Mouse (Mus musculus) heart, embryonic 15.5 days (tissue): ENCODE results near the gene Ctps2. TPM values are rescaled to one million over a fixed set of nuclear protein-coding genes. Genes with fewer than 3 reads are reported as not detected.

Source experiments
- ATAC-seq: fragments of 200-750 bp; cut with Nextera tagmentation; replicated peaks from 2 replicates; pipeline ENCODE4 v1.8.0; 2017; ENCODE audit warnings: low read depth, moderate TSS enrichment; ENCODE audit not compliant: insufficient number of reproducible peaks, insufficient read depth, low FRiP score
- H3K27ac ChIP-seq: fragments of 300-500 bp; sonication (generic); 2 replicates; pipeline ENCODE4 v1.5.1; 2015; ENCODE audit warnings: mild to moderate bottlenecking, inconsistent platforms
- H3K27me3 ChIP-seq: fragments of 300-500 bp; sonication (generic); 2 replicates; pipeline ENCODE4 v1.6.1; 2015; ENCODE audit warnings: inconsistent platforms
- H3K36me3 ChIP-seq: fragments of 300-500 bp; sonication (generic); 2 replicates; pipeline ENCODE4 v1.6.1; 2015; ENCODE audit warnings: mild to moderate bottlenecking, inconsistent platforms
- H3K4me1 ChIP-seq: fragments of 300-500 bp; sonication (generic); replicated peaks from 2 replicates; pipeline ENCODE4 v1.6.1; 2015; ENCODE audit warnings: inconsistent platforms
- H3K4me2 ChIP-seq: fragments of 300-500 bp; sonication (generic); 2 replicates; pipeline ENCODE4 v1.6.1; 2015; ENCODE audit warnings: inconsistent platforms, mild to moderate bottlenecking, moderate library complexity
- H3K4me3 ChIP-seq: fragments of 300-500 bp; sonication (generic); 2 replicates; pipeline ENCODE4 v1.5.1; 2015; ENCODE audit warnings: mild to moderate bottlenecking, inconsistent platforms
- H3K9ac ChIP-seq: fragments of 300-500 bp; sonication (generic); 2 replicates; pipeline ENCODE4 v1.6.1; 2015; ENCODE audit warnings: mild to moderate bottlenecking, inconsistent platforms
- H3K9me3 ChIP-seq: fragments of 300-500 bp; sonication (generic); replicated peaks from 2 replicates; pipeline ENCODE4 v1.6.1; 2016; ENCODE audit warnings: inconsistent platforms
- WGBS: fragments of 180-500 bp; shearing (Covaris S2); methylation state at CpG from one replicate; pipeline ENCODE4 v1.1.7; 2015; ENCODE audit warnings: mixed read lengths; 5-methylcytosine and 5-hydroxymethylcytosine counted together
- polyA plus RNA-seq: library from polyadenylated mRNA; unstranded; fragments of >200 nt; fragmentation: Nextera tagmentation; extraction: Ambion mirVana; gene quantifications from 2 replicates; pipeline ENCODE4 v1.2.1, GENCODE M21; 2015

The Ctps2 gene
- polyA plus RNA-seq, 1 experiment from 2014 or later, result 50.9 TPM

DNA sequence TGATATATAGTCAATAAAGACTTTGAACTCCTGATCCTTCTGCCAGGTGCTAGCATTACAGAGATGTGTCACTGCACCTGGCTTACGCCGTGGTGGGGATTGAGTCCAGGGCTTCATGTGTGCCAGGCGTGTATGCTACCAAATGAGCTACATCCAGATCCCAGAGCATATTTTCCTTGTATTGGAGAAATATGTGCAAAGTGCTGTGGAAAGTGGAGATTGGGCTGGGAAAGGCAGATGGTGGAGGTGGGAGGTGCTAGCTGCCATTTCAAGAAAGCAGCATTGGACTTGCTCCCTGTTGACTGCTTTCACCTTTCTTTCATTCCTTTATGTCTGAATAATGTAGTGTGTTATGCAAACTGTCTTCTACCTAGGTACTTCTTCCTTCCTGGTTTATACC is 12.6 kb downstream of the Ctps2 start:
- Histone ChIP-seq H3K36me3 (peaks cover 17% of the 10 kb centered on the region; the same call in 1 of the 2 replicates), H3K9ac (no peak overlapping the region), H3K4me2 (no peak overlapping the region), H3K27me3 (no peaks in the 10 kb centered on the region), H3K9me3 (no peaks in the 10 kb centered on the region), H3K27ac (no peak overlapping the region), H3K4me1 (no peaks in the 10 kb centered on the region), H3K4me3 (no peak overlapping the region)
- 93% methylated on average over 3 of the region's 3 CpGs for WGBS
- ATAC-seq, result no peak

DNA sequence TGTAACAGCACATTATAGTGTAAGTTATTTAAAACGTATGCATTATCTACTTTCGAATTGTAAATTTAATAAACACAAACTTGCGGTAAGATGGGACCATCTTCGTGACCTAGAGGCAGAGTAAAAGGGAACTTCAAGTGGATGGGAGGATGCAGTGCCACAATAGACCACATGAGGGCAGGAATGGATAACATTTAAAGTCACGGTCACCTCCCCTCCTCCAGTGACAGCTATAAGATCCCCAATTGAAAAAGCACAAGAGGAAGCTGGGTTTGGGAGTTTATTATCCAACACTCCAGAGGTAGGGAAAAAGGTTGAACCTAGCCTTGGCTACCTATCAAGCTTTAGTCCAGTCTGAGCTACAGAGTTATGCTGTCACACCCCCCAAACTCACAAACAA is 14.7 kb downstream of the Ctps2 start:
- Histone ChIP-seq H3K27ac (no peak overlapping the region), H3K4me1 (no peaks in the 10 kb centered on the region), H3K4me3 (no peak overlapping the region), H3K4me2 (no peak overlapping the region), H3K9ac (no peak overlapping the region), H3K9me3 (no peaks in the 10 kb centered on the region), H3K27me3 (no peaks in the 10 kb centered on the region), H3K36me3 (peaks cover 12% of the 10 kb centered on the region; the same call in 1 of the 2 replicates)
- WGBS, result 27% methylated on average over 5 of the region's 5 CpGs
- ATAC-seq, result no peak

DNA sequence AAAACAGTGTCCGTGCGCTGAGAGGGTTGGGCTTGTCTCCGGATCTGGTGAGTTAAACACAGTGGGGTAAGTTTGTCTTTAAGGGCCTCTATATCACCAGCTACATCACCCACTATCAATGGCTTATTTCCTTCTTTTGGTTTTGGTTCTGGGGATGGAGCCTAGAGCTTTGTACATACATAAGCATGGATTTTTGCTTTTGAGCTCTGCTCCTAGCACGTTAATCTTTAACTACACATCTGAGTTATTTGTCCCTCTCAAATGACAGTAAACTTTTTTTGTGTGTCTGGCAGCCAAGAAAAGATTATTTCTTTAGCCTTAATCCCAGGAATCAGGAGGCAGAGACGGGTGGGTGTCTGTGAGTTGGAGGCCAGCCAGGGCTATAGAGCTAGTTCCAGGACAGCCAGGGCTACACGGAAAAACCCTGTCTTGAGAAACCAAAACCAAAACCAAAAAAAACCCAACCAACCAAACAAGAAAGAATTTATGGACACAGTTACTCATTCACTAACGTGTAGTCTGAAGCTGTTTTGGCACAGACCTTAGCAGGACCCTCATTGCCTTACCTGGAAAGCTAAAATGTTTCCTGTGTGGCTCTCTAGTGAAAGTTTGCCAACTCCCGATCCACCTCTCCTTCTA is 20.6 kb downstream of the Ctps2 start:
- Histone ChIP-seq H3K4me1 (no peaks in the 10 kb centered on the region), H3K9ac (no peak overlapping the region), H3K27me3 (no peaks in the 10 kb centered on the region), H3K9me3 (no peaks in the 10 kb centered on the region), H3K4me3 (no peak overlapping the region), H3K36me3 (no peaks in the 10 kb centered on the region), H3K4me2 (no peak overlapping the region), H3K27ac (no peak overlapping the region)
- 71% methylated on average over 8 of the region's 8 CpGs for WGBS
- no peak for ATAC-seq

DNA sequence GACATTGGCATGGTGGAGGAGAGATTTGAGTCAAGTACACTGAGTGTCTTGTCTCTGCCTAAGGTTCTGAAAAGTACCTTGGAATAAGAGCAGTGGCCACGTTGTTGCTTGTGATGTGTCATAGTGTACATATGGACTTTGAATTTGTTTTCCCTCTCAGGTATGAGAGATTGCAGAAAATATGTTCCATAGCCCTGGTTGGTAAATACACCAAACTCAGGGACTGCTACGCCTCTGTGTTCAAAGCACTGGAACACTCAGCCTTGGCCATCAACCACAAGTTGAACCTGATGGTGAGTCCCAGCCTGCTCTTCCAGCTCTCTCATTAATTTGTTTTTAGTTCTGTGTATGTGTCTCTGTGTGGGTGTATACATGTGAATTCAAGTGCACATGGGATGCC is 30.4 kb downstream of the Ctps2 start:
- no peak for ATAC-seq
- H3K36me3 ChIP-seq, result peaks cover 10% of the 10 kb centered on the region
- H3K4me2 ChIP-seq, result no peak overlapping the region
- WGBS, result 87% methylated on average over 2 of the region's 2 CpGs
- H3K9ac ChIP-seq, result no peak overlapping the region
- H3K4me1 ChIP-seq, result no peaks in the 10 kb centered on the region
- no peak overlapping the region for H3K27ac ChIP-seq
- no peaks in the 10 kb centered on the region for H3K9me3 ChIP-seq
- no peaks in the 10 kb centered on the region for H3K27me3 ChIP-seq
- H3K4me3 ChIP-seq, result no peak overlapping the region

DNA sequence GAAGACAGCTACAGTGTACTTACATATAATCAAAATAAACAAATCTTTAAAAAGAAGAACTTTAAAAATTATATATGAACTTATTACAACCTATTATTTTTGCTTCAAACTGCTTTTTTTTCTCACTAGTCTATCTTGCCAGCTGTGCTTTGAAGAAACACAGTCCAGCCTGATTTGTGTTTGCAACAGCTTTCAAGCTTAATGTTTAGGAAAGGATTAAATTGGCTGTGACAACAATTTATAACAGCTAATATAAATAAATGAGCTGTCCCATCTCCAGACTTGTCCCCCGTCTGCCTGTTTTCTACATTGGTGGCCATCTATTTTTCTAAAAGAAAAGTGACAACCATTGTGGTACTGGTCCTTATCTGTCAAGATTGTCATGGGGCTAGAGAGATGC is 41.0 kb downstream of the Ctps2 start:
- no peaks in the 10 kb centered on the region for H3K27me3 ChIP-seq
- WGBS, result 94% methylated on average over 1 of the region's 1 CpGs
- H3K4me1 ChIP-seq, result no peaks in the 10 kb centered on the region
- no peaks in the 10 kb centered on the region for H3K36me3 ChIP-seq
- no peak overlapping the region for H3K4me2 ChIP-seq
- ATAC-seq, result no peak
- no peak overlapping the region for H3K9ac ChIP-seq
- H3K27ac ChIP-seq, result no peak overlapping the region
- no peaks in the 10 kb centered on the region for H3K9me3 ChIP-seq
- no peak overlapping the region for H3K4me3 ChIP-seq

DNA sequence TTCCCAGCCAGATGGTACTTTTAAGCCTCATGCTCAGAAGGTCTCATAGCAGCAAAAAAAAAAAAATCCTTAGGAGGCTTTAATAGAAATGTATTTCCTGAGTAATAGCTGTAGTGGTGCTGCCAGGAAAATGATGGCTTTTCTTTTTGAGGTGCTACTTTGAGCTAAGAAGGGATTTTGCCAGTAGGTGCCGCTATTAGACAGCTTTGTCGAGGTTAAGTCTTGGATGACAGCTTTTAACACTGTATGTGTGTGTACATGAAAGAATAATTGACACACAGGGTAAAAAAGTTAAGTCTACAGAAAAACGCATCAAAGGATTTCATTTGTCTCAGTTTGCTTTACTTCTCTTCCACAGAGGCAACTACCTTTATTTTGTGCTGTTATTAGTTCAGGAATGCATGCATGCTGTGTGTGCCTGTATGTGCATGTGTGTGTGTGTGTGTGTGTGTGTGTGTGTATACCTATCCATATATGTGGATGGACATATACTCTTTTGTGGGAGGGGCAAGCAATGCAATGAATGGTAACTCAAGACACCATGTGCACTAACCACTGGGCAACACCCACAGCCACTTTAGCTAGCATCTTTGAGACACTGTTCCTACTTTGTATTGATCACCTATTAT is 48.9 kb downstream of the Ctps2 start:
- 34% methylated on average over 3 of the region's 3 CpGs for WGBS
- H3K4me3 ChIP-seq, result no peak overlapping the region
- H3K9me3 ChIP-seq, result no peaks in the 10 kb centered on the region
- no peaks in the 10 kb centered on the region for H3K27me3 ChIP-seq
- no peak overlapping the region for H3K9ac ChIP-seq
- no peak overlapping the region for H3K4me2 ChIP-seq
- no peak overlapping the region for H3K27ac ChIP-seq
- H3K36me3 ChIP-seq, result no peaks in the 10 kb centered on the region
- H3K4me1 ChIP-seq, result no peaks in the 10 kb centered on the region
- ATAC-seq, result no peak

DNA sequence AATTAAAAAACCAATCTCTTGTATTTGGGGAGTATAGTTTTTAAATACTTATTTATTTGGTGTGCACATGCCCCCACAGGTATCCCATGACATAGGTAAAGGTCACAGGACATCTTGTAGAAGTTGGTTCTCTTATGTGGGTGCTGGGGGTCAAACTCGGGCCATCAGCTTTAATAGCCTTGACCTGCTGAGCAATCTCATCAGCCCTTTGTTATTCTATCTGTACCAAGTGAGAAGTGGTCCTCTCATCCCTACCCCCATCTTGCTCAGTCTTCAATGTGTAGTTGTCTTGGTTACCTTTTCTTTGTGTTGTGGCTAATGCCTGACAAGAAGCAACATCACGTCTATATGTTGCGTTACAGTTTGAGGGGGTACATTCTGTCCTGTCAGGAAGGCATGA is 56.9 kb downstream of the Ctps2 start:
- WGBS, result 82% methylated on average over 3 of the region's 3 CpGs
- Histone ChIP-seq H3K9ac (no peak overlapping the region), H3K27ac (no peak overlapping the region), H3K27me3 (no peaks in the 10 kb centered on the region), H3K9me3 (no peaks in the 10 kb centered on the region), H3K4me1 (no peaks in the 10 kb centered on the region), H3K4me3 (no peak overlapping the region), H3K4me2 (no peak overlapping the region), H3K36me3 (no peaks in the 10 kb centered on the region)
- ATAC-seq, result no peak

DNA sequence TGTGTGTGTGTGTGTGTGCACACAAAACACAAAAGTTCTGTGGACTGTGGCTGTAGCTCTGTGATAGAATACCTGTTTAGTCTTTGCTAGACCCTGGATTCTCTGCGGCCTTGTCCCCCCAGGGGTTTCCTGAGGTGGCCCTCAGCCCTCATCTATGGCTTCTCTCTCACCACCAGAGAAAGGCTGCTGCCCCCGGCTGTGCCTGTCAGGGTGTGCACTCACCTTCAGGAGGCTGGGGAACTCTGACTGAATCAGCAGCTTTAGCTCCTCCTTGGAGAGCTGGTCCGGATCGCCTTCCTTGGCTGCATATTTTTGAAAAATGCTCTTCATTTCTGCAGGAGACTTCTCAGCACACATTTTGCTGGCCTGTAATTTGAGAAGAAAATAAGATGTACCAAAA is 62.8 kb downstream of the Ctps2 start:
- WGBS, result 62% methylated on average over 4 of the region's 4 CpGs
- no peak overlapping the region for H3K4me2 ChIP-seq

DNA sequence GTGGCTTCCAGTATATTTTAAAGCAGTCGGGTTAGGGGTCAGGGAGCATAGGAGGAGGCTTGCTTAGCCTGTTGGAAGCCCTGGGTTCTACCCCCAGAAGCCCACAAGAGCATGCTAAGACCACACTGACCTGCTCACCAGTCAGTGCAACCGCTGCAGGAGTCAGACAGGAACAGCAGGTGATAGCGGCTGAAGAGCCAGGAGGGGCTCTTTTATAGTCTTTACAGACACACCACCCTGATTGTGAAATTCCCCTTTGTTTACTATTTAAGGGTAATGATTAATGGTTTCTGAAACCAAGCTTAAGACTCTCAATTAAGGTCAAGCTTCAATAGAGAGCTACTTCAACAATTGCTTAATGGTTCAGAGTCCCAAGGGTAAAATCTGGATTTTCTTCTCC is 63.3 kb downstream of the Ctps2 start, which contains the start of gene S100g:
TSS of gene S100g (minus strand) at position 217 of the 400 bp plus-strand sequence.
- no peak within 1 kb of the TSS for H3K4me3 ChIP-seq
- no peaks in the 10 kb centered on the region for H3K36me3 ChIP-seq
- 55% methylated on average over 3 of the region's 3 CpGs for WGBS
- H3K27ac ChIP-seq, result no peak within 1 kb of the TSS
- H3K4me2 ChIP-seq, result no peak within 1 kb of the TSS
- H3K27me3 ChIP-seq, result no peaks in the 10 kb centered on the region
- H3K9ac ChIP-seq, result no peak within 1 kb of the TSS
- no peaks in the 10 kb centered on the region for H3K4me1 ChIP-seq
- no peaks in the 10 kb centered on the region for H3K9me3 ChIP-seq
- ATAC-seq, result no peak

More for the DNA sequence above, 62.8 kb downstream of the Ctps2 start:
- Histone ChIP-seq H3K9me3 (no peaks in the 10 kb centered on the region), H3K27ac (no peak overlapping the region), H3K4me1 (no peaks in the 10 kb centered on the region), H3K27me3 (no peaks in the 10 kb centered on the region), H3K9ac (no peak overlapping the region), H3K36me3 (no peaks in the 10 kb centered on the region), H3K4me3 (no peak overlapping the region)
- ATAC-seq, result no peak

DNA sequence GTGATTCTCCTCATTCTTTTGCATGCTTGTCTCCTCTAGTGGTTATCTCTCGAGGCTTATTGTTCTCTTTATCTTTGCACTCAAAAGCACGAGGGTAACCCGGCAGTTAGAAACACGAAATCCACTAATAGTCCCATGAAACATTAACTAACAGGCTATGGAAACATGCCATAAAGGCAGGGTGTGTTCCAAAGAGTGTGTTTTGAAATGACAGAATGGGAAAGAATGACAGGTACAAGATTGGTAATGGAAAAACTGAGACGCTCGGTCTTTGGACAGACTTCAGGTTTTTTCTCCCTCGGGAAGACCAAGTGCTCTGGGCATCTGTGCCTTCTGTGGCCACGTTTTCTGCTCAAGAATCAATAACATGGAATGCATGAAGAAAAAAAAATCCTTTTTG is 66.4 kb downstream of the Ctps2 start:
- Histone ChIP-seq H3K4me1 (no peaks in the 10 kb centered on the region), H3K27me3 (no peaks in the 10 kb centered on the region), H3K36me3 (no peaks in the 10 kb centered on the region), H3K9me3 (no peaks in the 10 kb centered on the region), H3K4me3 (no peak overlapping the region), H3K27ac (no peak overlapping the region), H3K9ac (no peak overlapping the region), H3K4me2 (no peak overlapping the region)
- no peak for ATAC-seq
- WGBS, result 42% methylated on average over 8 of the region's 8 CpGs

DNA sequence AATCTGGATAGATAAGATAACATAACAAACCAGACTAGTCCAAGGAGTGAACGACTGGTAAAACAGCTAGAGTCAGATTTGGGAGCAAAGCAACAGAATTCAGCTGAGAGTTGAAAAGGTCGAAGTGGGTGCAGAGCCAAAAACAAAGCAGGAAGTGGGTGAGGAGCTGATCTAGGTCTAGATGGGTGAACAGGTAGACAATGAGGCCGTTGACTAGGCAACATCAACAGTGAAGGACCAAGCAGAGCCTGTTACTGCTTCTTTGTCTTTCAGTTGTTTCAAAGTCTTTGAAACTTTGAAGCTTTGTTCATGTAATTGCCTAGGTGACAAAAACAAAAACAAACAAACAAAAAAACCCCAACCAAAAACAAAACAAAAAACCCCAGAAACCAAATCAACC is 75.2 kb downstream of the Ctps2 start:
- H3K9me3 ChIP-seq, result no peaks in the 10 kb centered on the region
- H3K27me3 ChIP-seq, result no peaks in the 10 kb centered on the region
- H3K27ac ChIP-seq, result no peak overlapping the region
- H3K4me2 ChIP-seq, result no peak overlapping the region
- no peaks in the 10 kb centered on the region for H3K4me1 ChIP-seq
- no peak overlapping the region for H3K4me3 ChIP-seq
- no peak overlapping the region for H3K9ac ChIP-seq
- no peak for ATAC-seq
- H3K36me3 ChIP-seq, result no peaks in the 10 kb centered on the region
- 70% methylated on average over 3 of the region's 3 CpGs for WGBS

DNA sequence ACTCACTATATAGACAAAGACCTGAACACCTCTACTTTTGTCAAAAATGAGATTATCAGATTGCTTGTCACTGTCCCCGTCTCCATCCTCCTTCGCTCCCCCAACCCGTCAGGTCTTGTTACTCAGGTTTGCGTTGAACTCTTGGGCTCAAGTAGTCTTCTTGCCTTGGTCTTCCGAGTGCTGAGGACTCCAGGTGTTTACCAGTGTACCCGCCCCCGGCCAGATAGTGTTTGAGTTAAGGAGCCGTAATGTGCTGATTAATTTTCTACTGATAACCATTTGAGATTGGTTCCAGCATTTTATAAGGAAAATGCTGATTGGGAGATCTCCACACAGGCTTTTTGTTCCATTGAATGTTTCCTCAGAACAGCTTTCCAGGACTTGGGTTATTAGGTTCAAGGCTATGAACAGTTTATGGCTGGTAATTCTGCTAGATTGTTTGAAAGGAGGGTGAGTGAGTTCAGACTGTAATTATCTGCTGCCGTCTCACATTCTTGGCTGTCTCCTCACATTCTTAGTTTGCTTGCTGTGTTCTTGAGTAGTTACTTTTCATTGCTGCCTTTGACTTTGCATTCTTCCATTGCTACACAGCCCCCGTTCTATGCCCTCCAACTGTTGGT is 85.9 kb downstream of the Ctps2 start:
- Histone ChIP-seq H3K9ac (no peak overlapping the region), H3K27ac (no peak overlapping the region), H3K27me3 (no peaks in the 10 kb centered on the region), H3K4me2 (no peak overlapping the region), H3K36me3 (no peaks in the 10 kb centered on the region), H3K4me1 (no peaks in the 10 kb centered on the region), H3K4me3 (no peak overlapping the region), H3K9me3 (no peaks in the 10 kb centered on the region)
- ATAC-seq, result no peak
- 90% methylated on average over 10 of the region's 10 CpGs for WGBS
